Mouse (Mus musculus): ENCODE data around the gene Iqcf1.

The Iqcf1 gene

DNA sequence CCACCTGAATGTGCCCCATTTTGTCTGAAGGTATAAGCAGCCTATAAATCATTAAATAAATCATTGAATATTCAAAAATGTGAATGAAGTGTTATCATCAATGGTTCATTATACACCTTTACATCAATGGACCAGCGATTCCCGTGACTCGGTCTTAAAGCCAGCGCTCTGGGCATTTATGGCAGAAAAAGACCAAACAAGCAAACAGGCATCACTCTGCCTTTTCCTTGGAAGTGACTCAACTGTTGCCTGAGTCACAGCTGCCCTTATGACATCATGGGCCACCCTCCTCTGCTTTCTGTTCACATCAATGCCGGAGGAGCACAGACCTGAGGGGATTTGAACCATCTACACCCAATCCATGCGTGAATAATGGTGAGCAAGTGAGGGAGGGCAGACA lies at the start of gene Iqcf1:
TSS of gene Iqcf1 (plus strand) at position 301 of the 400 bp plus-strand sequence.
- DNase-seq (ENCODE audit: low spot score in 2 of 2) = no peak

DNA sequence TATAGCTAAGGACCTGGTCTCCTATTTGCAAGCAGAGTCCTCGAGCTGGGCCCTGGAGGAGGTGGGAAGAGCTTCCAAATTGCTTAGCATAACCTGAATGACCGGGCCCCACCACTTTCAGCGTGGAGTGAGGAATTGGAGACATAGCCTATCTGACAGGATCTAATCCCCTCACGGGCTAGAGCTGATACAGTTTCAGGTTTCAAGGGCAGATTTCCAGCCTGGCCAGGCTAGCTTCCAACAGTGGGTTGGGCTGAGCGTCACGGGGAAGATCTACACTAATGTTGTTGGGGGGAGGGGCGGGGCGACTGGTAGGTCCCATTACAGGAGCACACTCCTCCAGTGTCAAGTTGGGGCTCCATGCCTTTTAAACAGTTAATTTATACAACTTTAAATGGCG lies 49.1 kb upstream of the Iqcf1 start:
- DNase-seq (ENCODE audit: low spot score in 2 of 2) = peak in 1 of 2 experiments; percentile 28

DNA sequence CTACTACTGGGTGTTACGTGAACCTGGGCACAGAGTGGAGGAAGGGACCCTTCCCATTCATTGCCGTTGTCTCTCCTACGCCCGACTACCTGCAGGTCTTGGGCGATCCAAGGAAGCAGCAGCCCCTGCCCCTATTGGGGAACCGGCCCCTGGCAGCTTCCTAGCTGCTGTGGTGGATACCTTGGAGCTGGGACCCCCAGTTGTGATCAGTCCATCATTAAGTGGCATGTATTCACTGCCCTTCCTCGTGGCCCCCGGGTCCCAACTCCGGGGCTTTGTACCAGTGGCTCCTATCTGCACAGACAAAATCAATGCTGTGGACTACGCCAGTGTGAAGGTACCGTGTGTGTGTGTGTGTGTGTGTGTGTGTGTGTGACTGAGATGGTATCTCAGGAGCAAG lies 48.5 kb upstream of the Iqcf1 start:
- no peak for DNase-seq (ENCODE audit: low spot score in 2 of 2)

- DNase-seq (ENCODE audit: low spot score in 2 of 2) = no peak
Observed at GRCm38 (mm10) chr9:106451899-106452298, 47.9 kb upstream of the Iqcf1 start.

- DNase-seq (ENCODE audit: low spot score in 2 of 2) = no peak
Observed at GRCm38 (mm10) chr9:106452351-106452750, 47.4 kb upstream of the Iqcf1 start.

DNA sequence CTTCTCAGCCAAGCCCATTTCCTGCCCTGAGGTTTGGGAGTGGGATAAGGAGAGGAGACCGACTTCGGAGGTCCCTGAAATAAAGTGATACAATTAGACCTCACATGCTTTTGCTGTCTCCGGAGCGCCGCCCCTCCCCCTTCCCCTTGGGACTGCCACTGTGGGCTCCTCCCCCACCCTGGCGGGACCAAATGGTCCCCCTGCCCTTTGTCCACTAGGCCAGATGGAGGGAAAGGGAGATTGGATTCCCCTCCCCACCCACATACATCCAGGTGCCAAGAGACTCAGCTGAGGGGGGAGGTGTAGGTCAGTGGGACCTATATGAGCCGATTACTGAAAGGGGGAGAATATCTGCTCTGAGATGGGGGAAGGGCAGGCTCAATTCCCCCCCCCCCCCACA lies 46.9 kb upstream of the Iqcf1 start:
- no peak for DNase-seq (ENCODE audit: low spot score in 2 of 2)

GRCm38 (mm10) chr9:106453271-106454070 lies 46.3 kb upstream of the Iqcf1 start, which contains the start of gene Pcbp4:
TSS of gene Pcbp4 (plus strand) at chr9:106453291.
- peak in 1 of 2 experiments; percentile 63 for DNase-seq (ENCODE audit: low spot score in 2 of 2)

- no peak for DNase-seq (ENCODE audit: low spot score in 2 of 2)
Observed at GRCm38 (mm10) chr9:106454071-106454761, 45.6 kb upstream of the Iqcf1 start.

DNA sequence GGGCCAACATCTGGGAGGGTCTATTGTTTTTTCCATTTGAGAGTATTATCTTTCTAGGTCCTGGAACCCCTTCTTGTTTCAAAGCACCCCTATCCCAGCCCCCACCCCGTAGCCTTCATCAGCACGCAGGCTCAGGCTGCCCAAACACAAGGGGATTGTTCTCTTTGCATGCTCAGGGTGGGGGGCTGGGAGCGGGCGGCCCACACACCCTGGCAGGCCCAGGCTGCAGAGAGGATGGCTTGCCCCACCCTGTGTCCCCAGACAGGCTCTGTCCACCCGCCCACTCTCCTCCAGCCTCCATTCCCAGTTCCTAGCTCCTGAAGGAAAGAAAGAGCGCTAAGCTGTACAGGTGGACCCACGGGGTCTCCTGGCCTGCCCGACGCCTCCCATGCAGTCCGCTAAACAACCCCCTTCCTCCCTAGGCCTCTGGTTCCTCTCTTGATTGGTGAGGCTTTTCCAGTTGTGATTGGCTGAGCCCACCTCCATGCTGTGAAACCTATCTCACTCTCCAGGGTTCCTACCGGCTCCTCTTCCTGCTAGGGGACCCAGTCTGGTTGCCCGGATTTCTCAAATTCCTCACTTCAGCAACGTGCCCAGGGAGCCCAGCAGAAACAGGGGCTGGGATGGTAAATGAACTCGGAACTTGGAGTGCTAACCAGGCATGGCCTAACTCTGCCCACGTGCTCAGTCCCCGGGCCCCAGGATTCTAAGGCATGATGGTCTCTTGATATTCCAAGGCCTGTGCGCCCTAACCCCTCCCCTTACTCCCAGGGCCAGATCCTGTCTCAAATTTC lies 44.7 kb upstream of the Iqcf1 start:
- DNase-seq (ENCODE audit: low spot score in 2 of 2) = no peak

DNA sequence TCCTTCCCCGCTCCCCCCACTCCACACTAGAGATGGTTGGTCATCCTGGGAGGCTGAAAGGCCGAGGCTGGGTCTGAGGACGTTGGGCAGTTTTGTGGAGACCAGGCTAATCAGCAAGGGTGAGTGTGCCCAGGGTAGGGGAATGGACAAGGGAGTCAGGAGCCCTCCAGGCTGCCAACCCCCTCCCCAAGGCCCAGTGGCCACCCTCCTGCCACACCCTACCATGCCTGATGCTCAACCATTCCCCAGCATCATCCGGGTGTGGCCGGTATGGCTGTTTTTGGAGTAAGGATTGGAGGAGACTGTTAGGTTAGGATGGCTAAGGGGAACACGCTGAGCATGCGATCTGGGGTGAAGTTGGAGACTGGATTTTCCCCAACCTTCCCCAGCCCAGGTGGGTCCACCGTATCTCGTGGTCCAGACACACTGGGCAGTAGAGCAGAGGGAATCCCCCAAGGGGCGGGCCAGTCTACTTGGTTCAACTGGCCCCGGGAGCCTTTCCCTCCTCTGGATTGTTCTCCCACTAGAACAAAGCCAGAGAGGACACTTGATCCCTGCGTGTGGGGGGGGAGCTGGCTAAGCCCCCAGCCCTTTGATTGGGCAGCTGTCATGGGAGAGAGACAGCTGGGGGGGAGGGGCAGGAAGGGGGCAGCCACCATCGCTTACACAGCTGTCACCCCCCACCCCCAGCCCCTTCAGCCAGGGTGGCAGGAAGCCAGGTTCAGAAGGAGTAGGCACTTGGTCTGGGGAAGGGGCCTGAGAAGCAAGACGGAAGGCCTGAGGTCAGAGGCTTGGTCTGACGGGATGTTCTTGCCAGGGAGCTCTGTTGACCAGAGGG lies 43.2 kb upstream of the Iqcf1 start:
- no peak for DNase-seq (ENCODE audit: low spot score in 2 of 2)

DNA sequence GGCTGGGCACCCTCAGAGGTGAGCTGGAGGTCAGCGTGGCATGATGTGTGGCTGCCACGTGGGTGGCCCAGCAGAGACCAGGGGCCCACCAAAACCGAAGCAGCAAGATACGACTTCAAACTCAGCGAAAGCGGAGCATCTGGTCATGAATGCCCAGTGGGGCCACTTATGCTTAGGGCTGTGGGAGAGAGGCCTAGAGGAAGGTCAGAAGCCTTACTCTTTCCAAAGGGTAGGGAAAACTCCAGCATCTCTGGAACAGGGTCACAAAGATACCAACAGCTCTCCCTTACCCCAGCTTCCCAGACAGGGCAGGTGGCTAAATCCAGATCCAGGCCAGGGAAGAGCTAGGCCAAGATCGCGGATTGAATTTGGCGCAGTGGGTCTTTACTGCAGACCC lies 42.6 kb upstream of the Iqcf1 start:
- DNase-seq (ENCODE audit: low spot score in 2 of 2) = no peak

DNA sequence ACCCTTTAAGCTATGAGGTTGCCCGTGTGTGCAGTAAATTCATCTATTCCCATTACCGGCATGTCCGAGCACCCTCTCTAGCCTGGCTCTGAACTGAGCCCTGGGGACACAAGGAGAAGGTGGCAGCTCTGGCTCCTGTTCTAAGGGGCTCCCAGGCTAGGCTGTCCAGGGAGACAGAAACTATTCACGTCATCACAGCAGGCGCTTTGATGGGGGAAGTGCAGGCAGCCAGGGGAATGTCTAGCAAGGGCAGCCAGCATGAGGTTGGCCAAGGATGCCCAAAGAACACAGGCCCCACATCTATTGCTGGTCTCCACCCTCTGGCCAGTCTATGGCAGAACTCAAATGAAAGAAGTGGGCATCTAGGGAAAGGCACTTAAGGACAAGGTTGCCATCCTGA lies 41.8 kb upstream of the Iqcf1 start:
- DNase-seq (ENCODE audit: low spot score in 2 of 2) = no peak

DNA sequence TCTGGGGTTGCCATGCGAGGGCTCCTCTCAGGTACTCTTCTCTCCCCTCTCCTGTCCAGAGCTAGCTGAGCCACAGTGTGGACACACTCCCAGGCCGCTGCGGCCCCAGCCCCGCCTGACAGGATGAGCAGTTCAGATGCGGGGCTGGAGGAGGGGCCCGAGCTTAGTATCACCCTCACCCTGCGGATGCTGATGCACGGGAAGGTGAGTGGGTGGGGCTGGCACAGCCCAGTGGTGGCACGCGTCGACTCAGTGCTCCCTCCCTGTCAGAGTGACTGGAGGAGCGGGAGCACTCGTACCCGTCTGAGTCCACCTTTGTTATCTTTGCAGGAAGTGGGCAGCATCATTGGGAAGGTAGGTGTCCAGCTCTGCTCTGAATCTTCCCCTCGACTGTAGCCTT lies 39.8 kb upstream of the Iqcf1 start:
- no peak for DNase-seq (ENCODE audit: low spot score in 2 of 2)

GRCm38 (mm10) chr9:106460401-106461025 lies 39.3 kb upstream of the Iqcf1 start:
- DNase-seq (ENCODE audit: low spot score in 2 of 2) = no peak

GRCm38 (mm10) chr9:106461026-106461415 lies 38.7 kb upstream of the Iqcf1 start:
- DNase-seq (ENCODE audit: low spot score in 2 of 2) = no peak

DNA sequence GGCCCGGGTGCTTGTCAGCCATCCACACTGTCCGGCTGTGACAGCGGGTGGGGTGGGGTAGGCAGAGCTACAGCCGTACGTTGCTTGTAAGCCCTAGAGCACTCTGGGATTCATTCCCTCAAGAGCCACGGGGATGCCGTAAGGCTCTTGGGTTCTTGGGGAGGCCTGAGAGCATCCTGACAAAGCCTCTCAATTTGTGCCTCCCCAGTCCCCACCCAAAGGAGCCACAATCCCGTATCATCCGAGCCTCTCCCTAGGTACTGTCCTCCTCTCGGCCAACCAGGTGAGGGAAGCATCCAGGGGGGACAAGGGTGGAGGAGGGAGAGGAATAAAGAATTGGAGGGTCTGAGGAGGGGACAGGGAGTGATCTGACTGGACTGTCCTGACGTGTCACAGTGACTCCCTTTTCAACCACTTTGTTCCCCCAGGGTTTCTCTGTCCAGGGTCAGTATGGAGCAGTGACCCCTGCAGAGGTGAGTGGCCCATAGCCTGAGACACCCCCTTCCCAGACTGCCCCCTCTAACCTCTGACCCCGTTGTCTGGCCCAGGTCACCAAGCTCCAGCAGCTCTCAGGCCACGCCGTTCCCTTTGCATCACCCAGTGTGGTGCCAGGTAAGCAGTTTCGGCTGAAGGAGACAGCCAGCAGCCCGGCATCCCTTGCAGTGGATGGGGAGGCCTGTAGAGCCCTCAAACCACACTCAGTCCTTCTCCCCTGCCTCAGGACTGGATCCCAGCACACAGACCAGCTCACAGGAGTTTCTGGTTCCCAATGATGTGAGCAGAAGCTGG lies 37.9 kb upstream of the Iqcf1 start:
- DNase-seq (ENCODE audit: low spot score in 2 of 2) = no peak

DNA sequence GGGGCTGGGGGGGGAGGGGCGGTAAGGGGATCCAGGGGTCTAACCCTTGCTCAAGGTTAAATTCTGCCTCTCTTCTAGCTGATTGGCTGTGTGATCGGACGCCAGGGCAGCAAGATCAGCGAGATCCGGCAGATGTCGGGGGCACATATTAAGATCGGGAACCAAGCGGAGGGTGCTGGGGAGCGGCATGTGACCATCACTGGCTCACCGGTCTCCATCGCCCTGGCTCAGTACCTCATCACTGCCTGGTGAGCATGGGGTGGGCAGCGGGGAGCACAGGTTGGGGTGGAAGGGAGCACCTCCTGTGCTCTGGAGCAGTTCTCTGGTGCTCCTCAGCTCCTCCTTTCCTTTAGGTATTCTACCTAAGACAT lies 37.4 kb upstream of the Iqcf1 start:
- DNase-seq (ENCODE audit: low spot score in 2 of 2) = no peak

DNA sequence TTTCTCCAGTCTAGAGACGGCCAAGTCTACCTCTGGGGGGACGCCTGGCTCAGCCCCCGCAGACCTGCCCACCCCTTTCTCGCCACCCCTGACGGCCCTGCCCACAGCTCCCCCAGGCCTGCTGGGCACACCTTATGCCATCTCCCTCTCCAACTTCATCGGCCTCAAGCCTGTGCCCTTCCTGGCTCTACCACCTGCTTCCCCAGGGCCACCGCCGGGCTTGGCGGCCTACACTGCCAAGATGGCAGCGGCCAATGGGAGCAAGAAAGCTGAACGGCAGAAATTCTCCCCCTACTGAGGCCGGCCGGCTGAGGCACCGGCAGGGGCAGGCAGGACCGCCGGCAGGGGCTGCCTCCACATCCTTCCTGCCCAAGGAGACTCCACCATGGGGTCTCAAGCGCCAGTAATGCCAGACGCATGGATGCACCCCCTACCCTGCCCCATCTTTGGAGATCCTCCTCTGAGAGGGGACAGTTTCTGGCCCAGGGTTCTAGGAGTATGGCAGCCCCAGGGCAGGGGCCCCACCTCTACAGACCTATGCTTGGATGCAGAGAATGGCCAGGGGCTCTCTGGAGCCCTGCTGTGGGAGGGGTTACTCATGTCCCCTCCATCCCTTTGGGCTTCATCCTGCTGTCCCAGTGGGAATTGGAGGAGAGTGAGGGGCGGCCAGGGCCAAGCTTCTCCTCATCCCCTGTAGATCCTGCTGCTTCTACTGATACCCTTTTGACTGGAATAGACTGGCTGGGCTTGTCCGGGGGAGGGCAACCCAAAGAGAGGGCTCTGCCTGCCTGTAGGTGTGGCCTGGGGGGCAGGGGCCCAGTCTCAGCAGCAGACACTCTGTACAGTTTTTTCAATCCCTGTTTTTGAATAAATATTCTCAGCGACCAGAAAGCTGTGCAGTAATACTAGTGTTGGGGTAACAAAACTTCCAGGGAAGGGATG lies 36.4 kb upstream of the Iqcf1 start:
- no peak for DNase-seq (ENCODE audit: low spot score in 2 of 2)

Measured in urinary bladder, adult 18-20 months (tissue).